Mouse (Mus musculus) ovary, postnatal 14 days (tissue): ENCODE data around the gene Olfr1394.
"Not testable (repeated sequence)": the region's sequence is repeated elsewhere in the genome, so short reads cannot be mapped to it uniquely, and the experiment has no call there.

Experiments used
- DNase-seq: peaks from one replicate; pipeline ENCODE4 v3.0.0; 2022; ENCODE audit warnings: low spot score

The Olfr1394 gene

DNA sequence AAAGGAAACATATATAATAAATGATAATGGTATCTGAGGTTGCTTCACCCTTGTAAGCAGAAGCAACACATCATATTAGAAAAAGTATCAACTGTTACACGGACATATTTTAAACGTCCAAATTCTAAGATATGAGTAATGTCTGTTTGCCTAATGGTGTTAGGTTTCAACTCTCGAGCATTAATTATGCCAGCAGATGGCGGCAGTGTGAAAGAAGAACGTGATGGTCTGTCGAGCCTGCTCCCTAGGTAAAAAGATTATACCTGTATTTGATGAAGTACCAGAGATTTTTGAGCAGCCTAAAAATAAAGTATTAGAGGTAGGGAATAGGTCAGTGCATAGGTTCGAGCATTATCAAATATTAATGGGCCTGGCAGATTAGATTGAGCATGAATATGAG is 35.6 kb downstream of the Olfr1394 start:
- DNase-seq = peak; percentile 57

DNA sequence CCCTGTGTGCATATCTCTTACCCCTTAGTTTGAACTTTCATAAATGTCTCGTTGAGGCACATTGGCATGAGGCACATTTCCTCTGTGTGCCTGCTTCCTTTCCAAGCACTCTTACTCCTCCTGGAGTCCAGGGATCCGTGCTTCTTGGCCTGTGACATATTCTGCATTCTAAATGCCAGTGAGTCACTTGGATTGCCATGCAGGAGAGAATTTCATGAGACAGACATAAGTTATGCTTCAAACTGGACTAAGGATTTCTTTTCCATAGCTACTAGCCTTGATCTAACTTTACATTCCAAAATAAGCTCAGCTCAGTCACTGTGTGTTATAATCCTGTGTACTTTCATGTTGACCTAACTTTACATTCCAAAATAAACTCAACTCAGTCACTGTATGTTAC is 36.9 kb downstream of the Olfr1394 start:
- DNase-seq = no peak

DNA sequence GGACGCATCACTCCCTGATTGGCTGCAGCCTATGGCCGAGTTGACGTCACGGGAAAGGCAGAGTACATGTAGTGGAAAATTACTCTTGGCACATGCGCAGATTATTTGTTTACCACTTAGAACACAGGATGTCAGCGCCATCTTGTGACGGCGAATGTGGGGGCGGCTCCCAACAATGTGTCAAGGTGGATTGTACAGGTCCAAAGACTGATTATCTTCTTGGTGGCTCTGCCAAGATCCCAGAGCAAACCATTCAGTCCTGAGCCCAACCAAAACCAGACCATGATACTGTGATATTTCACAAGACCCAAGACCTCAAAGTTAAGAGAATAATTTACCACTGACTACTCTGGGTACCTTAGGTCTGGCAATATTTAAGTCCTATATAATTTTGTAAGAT is 40.6 kb downstream of the Olfr1394 start:
- not testable (repeated sequence) for DNase-seq

DNA sequence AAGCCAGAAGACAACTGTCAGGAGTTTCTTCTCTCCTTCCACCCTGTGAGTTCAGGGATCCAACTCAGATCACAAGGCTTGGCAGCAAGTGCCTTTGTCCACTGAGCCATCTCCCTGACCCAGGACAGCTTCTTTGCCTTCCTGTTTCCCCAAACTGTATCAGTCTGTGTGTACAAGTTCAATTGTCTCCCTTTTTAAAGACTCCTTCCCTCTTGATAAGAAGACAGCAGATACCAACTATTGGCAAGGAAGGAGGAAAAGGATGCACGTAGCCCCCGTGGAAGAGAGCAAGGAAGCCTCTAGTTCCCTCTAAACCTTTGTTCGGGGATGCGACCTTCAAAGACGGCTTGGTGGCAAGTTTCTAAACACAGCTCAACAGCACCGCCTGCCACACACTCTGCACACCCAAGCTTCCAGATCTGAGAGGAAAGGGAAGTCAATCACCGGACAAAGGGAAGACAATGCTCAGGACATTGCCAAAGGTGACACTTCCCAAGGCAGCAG is 41.7 kb downstream of the Olfr1394 start:
- no peak for DNase-seq

DNA sequence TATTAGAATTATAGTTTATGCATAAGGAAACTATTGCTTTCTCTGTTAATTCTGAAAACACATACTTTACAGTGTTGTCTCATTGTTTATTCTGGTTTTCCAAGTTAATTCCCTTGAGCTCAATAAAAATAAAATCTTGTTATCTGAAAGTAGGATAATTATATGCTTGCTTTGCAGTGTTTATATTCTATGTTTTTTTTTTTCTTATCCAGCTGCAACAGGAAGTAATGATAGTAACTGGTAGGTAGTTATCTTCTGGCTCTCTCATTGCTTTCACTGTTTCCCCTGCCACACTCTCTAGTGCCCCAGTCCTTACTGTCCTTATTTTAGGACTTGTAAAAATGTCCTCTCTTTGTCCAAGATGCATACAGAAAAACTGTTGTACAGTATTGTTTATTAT is 46.5 kb downstream of the Olfr1394 start:
- no peak for DNase-seq

DNA sequence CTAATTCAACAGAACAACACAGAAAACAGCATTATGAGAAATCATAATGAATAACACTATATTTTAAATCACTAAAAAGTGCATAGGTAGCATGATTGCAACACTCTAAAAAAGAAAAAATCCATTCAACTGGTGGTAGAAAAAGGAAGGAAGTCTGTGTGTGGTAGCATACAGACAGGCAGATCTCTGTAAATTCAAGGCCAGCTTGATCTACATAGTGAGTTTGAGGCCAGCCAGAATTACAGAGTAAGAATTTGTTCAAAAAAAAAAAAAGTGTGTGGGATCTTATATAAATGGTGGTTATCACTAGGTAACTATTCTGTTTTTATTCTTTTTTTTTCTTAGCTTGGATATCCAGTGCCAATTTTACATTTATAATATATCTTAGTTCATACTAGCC is 47.0 kb downstream of the Olfr1394 start:
- DNase-seq = no peak

DNA sequence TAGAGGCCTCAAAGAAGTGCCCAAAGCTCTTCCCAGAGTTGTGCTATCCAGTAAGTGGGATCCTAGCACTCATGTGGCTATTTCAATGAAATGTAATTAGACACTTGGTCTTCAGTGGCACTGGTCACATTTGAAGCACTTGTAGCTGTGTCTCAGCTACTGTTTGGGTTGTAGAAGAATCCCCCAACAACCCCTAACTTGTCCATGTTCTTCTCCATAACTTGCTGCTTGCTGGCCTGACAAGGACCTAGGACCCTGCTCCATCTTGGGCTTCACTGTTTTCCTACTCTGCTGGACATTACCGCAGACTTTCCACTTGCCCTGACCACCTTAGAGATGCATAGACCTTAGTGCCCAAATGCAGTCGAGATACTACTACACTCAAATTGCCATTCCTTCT is 47.9 kb downstream of the Olfr1394 start:
- DNase-seq = no peak

DNA sequence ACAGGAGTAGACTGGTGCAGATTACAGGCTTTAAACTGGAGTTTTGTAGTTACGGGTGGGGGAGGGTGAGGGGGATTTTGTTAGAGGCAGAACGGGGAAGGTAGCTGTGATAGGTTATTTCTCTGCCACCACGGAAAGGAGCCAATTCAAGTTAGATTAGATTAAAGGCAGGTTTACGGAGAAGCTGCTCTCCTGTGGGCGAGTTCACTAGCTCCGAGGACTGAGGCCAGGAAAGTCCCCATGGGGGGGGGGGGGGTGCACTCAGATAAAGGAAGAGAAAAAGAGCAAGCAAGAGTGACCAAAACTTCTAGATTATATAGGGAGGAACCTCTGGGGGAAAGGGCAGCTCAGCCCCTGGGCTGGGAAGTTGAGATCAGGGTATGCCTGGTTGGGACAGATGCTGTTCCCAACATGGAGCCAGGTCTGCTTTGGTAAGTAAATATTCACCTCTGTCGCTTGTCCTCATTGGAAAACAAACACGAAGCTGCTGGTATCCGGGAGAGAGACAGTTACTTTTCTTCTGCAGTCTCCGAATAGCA is 48.4 kb downstream of the Olfr1394 start:
- DNase-seq = peak; percentile 13

DNA sequence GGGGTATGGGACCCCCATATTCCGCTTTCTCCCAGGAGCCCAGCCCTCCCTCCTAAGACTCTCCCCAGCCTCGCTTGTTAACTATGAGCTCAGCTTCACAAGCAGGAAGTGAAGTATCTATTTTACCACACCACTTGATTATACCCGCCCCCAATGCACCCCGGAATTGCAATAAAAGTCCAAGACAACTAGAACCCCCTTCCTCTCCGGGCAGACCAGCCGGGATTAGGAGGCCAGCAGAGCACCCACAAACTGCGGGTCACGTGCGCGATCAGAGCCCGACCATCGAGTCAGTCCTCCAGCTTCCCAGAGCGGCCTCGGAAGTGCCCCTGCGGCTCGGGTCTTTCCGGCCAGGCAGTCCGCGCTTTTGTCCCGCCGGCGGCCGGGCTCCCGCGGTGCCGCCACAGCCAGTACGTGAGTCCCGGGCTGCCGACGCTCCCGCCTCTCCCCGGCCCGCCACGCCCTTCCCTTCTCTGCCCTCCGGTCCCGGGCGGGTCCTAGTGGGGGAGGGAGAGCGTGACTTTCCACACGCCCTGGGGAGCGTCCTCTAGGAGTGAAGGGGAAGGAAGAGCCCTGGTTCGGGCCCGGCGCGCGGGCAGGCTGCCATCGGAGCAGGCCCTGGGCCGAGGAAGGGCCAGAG is 49.1 kb downstream of the Olfr1394 start, which contains the start of gene Zfp62:
Zfp62 (plus strand) TSS at position 164 of the 640 bp plus-strand sequence.
- DNase-seq = peak; percentile 92

DNA sequence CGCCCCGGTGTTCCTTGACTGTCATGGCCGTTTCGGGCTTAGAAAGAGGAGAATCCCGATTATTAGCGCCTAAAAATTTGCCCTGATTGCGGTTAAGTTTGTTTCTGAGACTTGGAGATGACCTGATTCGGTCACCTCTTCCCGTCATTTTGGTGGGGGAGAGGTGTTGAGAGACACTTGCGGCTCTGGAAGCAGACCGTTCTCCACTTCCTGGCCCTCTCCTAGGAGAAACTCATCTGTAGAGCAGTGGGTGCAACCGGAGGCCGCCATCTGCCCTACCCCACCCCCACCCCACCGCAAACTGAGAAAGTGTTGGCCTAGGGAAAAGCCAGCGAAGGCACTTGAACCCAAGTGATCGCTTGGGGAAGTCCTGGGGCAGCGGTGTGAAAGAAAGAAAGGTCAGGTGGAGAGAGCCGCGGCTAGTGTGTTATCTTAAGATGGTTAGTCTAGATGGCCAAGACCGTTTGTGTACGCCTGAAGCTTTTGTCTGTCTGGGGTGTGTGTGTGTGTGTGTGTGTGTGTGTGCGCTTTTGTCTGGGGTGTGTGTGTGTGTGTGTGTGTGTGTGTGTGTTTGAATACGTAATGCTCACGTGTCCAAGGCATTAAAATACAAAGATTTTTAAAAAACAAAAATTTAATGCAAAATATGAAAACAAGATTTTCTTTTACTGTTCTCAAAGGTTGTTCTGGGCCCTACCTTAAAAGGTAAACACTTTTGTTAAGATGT is 49.8 kb downstream of the Olfr1394 start:
- DNase-seq = peak; percentile 9

DNA sequence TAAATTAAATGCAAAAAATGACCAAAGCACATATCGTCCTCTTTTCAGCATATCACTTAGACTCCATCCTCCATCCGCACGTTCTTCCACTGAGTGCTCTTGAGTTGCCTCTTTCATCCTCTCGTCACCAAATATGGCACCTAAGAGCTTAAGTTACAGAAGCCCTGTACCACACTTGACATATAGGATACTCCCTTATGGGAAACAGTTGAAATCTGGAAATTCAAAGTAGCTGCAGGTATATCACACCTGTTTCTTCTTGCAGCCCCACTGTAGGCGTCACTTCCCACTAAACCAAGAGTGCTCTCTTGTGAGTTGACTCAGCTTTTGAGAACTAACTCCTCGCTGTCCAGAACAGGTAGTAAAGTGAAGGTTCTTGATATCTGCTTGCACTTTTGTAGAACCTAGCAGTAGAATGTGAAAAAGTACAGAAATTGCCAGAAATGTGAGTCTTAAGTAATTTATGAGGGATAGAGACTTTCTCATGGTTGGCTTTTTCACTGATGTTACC is 51.0 kb downstream of the Olfr1394 start:
- DNase-seq = no peak

DNA sequence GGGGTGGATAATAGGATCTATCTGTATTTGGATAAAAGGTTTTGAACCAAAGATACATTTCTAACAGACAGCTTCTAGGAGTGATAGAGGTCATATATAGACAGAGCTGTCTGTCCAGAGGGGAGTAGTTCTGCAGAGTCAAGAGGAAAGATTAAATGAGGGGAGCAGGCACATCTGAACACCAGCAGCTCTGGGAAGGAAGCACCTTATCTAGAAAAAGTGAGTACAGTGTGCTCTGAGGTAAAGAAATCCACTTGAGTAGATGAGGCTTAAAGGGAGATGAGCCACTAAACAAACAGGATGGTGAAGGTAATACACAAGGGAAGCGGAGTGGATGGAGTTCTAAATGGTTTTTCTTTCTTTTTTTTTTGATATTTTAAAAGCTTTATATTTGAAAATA is 53.3 kb downstream of the Olfr1394 start:
- no peak for DNase-seq
